Mouse (Mus musculus): Measurements from ENCODE around the gene Map3k19.

The Map3k19 gene

DNA sequence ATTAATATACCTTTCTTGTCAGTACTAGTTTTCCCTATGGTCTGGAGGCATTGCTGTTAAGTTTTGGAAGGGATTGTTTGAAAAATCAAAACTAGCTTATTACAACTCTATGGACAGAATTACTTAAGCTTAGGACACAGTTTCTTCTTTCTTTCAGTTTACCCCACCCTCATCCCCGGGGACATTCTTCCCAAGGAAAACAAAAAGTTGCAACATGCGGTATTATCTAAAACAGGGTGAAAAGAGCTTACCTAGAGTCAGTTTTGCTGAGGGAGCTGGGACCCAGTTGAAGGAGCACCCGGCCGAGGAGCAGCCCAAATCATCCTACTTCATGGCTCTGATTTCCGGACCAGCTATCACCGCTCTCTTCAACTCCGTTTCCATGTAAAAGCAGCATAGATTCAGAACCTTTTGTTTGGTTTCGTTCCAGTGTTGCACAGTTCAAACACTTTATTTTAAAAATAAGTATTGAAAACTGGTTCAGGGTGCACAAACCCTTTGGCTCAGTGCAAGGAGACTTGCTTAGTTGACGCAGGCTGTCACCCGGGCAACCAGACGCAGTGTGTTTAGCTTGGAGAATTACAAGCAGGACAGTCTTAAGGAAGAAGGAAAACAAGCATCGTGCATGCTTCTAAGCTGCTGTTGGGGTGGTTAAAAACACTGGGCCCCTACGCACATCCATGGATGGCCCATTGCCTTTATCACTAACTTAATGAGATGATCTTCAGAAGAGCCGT, at the start of gene Map3k19:
Gene Map3k19, minus strand, starts transcription at position 546 of the 737 bp plus-strand sequence.
- no peak for DNase-seq (ENCODE audit: extremely low read depth, insufficient read length, low spot score)

DNA sequence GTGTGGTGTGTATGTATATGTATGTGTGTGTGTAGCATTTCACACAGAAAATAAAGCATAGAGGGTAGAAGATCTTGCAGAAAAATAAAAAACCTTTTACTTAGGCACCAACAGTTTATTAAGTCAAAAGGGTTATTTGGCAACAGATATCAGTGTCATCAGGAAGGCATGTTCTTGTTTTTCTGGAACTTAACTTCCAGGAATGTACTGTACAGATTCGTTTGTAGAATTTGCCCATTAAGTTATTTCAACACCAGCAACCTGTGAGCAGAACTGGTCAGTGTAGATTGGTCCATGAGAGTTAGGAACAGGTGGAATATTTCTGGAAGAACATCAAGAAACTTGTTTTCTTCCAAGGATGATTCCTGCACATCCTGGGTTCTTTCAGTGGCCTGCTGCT, 44.6 kb upstream of the Map3k19 start:
- DNase-seq (ENCODE audit: extremely low read depth, insufficient read length, low spot score): no peak

- no peak for DNase-seq (ENCODE audit: extremely low read depth, insufficient read length, low spot score)
Observed at GRCm38 (mm10) chr1:127869276-127869675, 14.4 kb upstream of the Map3k19 start.

- DNase-seq (ENCODE audit: extremely low read depth, insufficient read length, low spot score): peak; percentile 95
Observed at GRCm38 (mm10) chr1:127868300-127869261, 13.8 kb upstream of the Map3k19 start, which contains the start of gene Rab3gap1. TSS of gene Rab3gap1 (plus strand) at chr1:127868773.

DNA sequence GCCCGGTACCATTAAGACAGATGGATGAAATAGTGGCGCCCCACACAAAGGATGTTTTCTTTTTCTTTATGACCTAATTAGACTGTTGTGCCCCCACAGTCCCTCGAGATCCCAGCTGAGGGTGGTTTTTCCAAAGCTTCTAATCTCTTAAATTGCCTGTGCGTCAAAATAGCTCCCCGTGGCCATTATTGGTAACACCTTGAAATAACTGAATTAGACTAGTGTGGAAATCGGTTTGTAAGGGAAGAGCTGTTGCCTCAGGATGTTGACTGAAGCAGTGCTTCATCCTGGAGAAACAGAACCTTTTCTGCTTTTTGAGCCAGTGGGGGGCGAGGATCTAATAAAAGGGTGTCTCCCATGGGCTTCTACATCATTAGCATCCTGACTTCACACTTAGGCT, 9.0 kb upstream of the Map3k19 start:
- no peak for DNase-seq (ENCODE audit: extremely low read depth, insufficient read length, low spot score)

DNA sequence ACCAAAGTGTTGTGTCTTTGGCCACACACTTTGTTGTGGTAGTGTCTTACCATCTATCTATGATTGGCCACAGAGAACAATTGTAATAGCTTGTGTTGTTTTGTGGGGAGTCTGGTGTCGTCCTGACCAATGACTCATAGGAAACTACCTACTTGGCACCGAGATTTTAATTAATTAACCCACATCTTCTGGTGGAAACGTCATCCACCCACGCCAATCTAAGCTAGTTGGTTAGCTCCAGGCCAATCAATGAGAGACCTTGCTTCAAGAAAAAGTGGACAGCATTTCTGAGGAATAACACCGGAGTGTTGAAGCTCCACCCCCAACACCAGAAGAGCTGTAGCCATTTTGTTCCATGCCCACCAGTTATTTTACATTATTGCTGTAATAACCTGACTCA, 7.1 kb upstream of the Map3k19 start:
- DNase-seq (ENCODE audit: extremely low read depth, insufficient read length, low spot score): no peak

DNA sequence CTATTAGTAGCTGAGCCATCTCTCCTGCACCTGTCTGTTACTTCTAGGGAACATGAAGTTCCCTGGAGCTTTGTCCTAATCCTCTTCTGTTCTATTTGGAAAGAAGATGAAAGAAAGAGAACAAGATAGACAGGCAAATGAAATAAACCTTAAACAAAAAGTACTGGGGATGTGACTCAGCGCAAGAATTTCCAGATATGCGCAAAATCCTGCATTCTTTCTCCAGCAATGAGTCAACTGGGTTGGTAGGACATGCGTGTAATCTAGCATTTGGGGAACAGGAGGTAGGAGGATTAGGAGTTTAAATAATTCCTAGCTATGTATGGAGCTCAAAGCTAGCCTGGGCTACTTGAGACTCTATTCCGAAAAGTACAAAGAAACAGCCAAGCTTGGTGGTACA, 5.7 kb upstream of the Map3k19 start:
- DNase-seq (ENCODE audit: extremely low read depth, insufficient read length, low spot score): peak; percentile 32

GRCm38 (mm10) chr1:127859799-127860400, 5.1 kb upstream of the Map3k19 start:
- peak; percentile 9 for DNase-seq (ENCODE audit: extremely low read depth, insufficient read length, low spot score)

- DNase-seq (ENCODE audit: extremely low read depth, insufficient read length, low spot score): no peak
Observed at GRCm38 (mm10) chr1:127858945-127859648, 4.3 kb upstream of the Map3k19 start.

- peak; percentile 63 for DNase-seq (ENCODE audit: extremely low read depth, insufficient read length, low spot score)
Observed at GRCm38 (mm10) chr1:127850075-127850610, 4.7 kb downstream of the Map3k19 start.

DNA sequence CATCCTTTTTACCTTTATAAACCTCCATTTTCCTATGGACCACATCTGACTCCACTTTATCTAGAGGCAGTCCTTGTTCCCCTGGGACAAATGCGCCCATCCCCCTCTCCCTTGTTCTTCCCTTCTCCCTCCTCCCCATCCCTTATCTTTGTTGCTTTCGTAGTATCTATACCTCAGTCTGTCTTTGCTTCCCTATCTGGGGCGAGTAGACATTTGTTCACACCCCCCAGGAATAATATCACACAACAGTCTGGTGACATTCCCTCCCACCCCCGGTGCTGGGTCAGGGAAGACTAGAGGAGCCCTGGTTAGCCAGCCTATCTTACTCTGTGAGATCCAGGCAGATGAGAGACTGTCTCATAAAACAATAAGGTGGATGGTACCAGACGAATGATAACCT, 9.4 kb downstream of the Map3k19 start:
- no peak for DNase-seq (ENCODE audit: extremely low read depth, insufficient read length, low spot score)

DNA sequence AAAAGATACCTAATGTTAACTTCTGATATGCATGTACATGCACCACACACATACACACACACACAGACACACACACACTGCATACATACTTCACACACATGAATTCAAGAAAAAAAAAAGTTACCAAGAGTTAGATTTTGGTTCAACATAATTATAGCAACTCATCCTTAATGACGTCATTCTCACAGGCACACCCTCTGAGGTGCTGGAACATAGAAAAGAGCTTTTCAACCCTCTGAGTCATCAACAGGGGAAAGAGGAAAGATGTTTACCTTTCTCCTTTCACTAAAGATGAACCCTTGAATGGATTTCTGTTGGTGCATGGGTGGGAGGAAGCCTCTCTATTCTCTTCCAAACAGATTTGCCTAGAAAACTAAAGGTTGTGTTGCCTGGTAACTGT, 16.2 kb downstream of the Map3k19 start:
- DNase-seq (ENCODE audit: extremely low read depth, insufficient read length, low spot score): no peak

DNA sequence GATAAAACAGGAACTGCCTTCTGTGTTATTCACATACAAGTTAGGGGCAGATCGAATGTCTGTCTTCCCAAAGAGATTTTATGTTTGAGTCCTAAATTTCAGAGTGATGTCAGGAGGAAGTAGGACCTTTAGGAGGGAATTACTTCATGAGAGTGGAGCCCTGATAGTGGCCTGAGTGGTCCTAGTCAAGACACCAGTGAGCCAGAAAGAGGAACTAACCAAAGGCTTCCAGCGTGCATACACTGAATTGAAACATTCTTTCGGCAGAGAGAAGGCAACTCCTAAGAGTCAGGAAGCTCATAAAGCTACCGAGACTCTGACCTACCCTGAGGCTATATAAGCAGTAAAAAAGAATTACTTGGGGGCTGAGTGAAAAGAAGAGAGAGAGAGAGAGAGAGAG, 18.2 kb downstream of the Map3k19 start:
- DNase-seq (ENCODE audit: extremely low read depth, insufficient read length, low spot score): no peak

DNA sequence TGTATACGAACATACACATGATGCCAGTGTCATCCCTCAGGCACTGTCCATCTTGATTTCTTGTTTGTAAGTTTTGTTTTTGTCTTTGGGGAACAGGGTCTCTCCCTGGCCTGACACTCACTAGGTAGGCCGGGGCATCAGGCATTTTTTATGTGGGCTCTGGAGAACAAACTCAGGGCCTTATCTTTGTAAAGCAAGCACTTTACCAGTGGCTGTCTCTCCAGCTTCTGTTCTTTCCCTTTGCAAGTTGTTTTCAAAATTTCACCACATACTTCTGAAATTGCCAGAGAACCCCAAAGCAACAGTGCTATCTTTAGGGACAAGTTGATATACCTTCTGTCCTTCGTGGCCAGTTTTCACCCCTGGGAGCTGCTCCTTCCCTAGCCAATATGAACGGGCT, 20.6 kb downstream of the Map3k19 start:
- DNase-seq (ENCODE audit: extremely low read depth, insufficient read length, low spot score): no peak

- peak; percentile 24 for DNase-seq (ENCODE audit: extremely low read depth, insufficient read length, low spot score)
Observed at GRCm38 (mm10) chr1:127833714-127834113, 21.1 kb downstream of the Map3k19 start.

- DNase-seq (ENCODE audit: extremely low read depth, insufficient read length, low spot score): no peak
Observed at GRCm38 (mm10) chr1:127830215-127830921, 24.5 kb downstream of the Map3k19 start.

DNA sequence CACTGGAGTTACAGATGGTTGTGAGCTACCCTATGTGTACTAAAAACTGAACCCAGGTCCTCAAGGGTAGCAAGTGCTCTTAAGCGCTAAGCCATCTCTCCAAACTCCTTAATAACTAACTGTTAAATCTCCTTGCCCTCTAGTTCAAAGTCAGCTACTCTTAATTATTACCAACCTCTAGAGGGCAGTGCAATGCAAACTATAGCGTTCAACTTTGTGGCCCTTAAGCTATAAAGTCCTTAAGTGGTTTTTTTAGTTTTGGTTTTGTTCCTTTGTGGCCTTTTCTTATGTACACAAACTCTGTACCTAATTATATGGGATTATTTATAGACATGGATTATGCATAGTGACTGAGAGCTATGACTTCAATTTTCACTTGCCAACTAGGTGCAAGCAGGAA, 27.5 kb downstream of the Map3k19 start:
- peak; percentile 38 for DNase-seq (ENCODE audit: extremely low read depth, insufficient read length, low spot score)

DNA sequence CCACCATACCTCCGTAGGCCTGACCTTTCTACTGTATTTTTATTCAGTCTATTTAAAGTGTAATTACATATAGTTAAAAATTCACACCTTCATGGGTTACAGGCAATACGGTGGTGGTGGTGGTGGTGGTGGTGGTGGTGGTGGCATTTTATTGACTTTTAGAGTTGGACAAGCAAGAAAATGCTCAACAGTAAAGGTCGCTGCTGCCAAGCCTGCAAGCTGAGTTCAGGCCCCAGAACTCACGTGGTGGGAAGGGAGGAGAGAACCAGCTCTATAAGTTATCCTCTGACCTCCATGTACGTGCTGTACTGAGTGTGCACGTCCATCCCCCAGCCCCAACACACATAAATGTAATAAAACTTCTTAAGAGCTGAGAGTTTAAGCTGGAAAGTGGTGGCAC, 38.5 kb downstream of the Map3k19 start:
- DNase-seq (ENCODE audit: extremely low read depth, insufficient read length, low spot score): no peak

DNA sequence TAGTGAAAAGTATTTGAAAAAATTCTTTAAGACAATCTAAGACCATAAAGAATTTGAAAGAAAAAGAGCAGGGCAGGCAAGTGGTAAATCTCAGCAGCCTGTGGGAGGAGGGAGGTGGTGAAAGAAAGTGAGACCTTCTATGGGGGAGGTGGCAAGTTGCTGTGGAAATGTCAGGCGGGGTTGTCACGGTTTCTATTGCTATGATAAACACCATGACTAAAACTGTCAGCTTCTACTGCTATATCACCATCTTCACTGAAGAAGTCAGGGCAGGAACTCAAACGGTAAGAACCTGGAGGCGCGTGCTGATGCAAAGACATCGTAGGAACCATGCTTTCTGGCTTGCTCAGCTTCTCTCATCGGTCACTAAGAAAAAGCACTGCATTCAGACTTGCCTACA, 41.9 kb downstream of the Map3k19 start:
- DNase-seq (ENCODE audit: extremely low read depth, insufficient read length, low spot score): no peak

DNA sequence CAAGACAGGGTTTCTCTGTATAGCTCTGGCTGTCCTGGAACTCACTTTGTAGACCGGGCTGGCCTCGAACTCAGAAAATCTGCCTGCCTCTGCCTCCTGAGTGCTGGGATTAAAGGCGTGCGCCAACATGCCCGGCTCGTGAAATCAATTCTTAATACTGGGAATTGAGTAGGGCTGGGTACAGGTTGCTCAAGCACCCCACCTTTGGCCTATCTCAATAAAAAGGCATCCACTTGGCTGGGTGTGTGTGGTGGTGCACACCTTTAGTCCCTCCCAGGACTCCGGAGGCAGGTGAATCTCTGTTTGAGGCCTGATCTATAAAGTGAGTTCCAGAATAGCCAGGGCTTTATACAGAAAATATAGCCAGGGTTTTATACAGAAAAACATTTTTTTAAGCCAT, 46.2 kb downstream of the Map3k19 start:
- DNase-seq (ENCODE audit: extremely low read depth, insufficient read length, low spot score): no peak
